Mouse (Mus musculus): ENCODE measurements around the gene Mttp.

Gene Mttp

DNA sequence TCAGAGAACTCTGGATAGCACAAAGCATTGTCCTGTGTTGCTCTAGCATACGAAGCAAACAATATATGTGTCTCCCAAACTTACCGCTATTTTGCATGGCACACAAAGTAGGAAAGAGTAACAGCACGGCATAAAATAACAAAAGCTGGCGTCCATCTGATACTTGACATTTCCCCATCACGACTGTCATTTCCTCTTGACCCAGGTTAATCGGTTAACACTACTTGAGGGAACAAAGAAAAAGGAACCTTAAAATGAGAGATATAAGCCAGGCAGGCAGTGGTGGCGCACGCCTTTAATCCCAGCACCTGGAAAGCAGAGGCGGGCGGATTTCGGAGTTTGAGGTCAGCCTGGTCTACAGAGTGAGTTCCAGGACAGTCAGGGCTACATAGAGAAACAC is 10.9 kb downstream of the Mttp start:
- no peak for DNase-seq

DNA sequence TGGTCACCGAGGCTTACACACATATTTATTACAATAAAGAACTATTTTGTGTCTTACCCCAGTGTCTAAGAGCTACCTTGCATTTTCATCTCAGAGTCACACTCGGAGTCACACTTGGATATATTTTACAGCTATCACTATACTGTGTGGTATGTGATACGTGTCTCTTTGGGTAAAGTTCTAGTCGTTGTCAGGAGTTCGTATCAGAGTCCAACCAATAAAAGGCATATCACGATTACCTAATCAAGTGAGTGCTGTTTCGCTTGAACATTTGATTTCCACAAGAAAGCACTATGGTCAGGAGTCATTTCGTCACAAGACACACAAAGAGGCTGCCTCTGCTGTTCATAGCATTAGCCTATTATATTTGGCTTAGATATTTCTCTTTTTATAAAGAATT is 11.3 kb downstream of the Mttp start:
- DNase-seq, result no peak

DNA sequence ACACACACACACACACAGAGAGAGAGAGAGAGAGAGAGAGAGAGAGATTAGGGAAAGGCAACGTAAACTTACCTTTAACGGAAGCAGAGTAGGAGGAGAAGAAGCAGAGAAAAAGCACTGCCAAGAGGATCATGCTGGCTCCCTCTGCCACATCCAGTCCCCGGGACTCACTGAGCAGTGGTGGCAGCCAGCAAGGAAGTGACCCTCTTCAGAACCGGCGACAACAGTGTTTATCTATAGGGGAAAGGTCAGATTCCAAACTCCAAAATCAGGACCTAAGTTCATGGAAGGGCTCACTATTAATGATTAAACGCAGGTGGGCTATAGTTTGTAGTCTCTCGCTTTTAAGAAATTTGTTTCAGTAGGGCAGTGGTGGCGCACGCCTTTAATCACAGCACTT is 13.6 kb downstream of the Mttp start:
- DNase-seq, result no peak

DNA sequence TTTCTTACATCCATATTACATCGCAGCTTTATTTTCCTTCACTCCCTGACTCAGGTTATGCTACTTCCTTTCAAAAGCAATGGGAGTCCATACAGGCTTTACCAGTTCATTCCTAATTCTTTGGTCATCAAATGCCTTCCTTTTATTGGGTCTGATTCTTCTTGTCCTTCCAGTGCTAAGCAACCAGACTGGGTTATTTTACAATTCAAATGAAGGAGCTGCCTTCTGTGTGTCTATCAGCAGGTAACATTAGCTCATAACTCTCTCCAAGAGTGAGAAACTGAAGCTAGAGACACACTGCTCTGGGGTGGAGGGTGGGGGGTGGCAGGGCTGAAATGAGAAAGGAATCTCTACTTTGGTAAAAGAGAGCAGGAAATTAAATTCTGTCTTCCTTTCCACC is 14.1 kb downstream of the Mttp start:
- no peak for DNase-seq

DNA sequence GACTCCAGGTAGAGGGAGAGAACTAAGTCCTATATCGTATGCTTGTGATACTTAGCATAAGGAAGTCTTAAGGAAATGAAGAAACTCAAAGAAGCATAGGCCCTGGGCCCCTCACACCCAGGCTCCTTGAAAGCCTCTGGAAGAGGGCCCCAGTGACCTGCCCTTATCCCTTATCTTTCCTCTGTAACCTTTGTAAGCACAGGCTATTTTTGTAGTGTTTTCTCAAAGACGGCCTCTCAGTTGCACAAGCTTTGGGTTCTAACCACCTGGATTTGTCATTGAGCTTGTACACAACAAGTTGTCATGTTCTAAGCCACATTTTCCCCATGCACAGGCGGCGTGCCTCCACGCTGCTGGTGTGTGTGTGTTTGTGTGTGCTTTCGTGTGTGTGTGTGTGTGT is 15.7 kb downstream of the Mttp start:
- no peak for DNase-seq

DNA sequence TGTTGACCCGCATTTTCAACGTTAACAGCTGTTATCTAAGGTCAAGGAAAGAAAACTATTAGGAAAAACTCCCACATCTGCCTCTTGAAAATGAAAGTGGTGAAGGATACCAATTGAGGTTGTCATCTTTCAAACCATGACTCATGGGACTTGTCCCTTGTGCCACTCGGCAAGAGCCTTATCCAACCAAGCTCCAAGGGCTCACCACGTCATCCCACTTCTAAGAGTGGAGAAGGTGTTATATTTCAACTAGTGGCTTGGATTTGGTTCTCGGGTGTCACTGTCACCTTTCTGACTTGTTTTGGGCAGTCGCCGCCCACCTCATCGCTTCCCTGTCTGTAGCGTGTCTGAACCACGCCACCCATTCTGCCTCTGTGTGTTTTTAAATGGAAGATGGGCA is 20.9 kb downstream of the Mttp start:
- no peak for DNase-seq

DNA sequence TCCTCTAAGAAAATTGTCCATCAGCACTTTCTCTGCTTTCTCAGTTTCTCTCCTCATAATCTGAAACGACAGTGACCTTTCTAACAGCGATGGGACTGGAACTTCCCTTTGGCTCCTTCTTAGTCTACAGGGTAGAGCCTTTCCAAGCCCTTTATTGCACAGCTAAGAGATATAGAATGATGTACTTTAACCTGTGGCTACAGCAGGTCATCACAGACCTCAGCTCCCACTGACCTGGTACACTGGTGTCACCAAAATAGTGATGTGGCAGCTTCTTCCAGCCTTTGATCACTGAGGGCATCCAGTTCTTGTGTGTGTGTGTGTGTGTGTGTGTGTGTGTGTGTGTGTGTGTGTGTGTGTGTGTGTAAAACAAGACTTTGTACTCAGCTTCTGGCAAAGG is 23.3 kb downstream of the Mttp start:
- no peak for DNase-seq

DNA sequence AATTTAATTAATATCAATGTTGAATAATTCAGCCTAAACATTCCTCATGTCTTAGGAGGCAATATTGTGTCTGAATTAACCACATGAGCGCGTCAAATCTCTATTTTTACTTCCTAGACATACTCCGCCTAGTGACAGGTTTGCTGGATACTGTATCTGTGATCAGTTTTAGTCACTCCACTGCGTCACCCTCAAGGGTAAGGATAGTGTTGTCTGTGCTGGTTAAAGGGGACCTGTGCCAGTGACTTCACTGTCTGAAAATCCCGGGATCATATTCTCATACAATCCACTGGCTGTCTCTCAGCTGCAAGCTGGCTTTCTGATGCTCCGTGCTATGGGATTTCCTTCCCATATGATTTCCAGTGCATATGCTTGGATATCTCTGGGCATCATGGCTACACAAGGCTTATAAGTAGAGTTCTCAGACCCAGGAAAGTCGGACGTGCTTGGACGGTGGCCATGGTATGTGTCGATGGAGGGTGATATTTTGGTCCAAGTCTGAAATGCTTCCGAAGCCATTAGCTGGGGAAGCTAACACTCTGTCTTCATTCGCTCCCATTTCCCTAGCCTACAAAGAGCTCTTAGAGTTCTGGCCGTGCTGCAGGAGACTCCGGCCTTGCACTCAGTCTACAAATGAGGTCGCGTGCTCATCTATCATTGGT is 25.2 kb downstream of the Mttp start:
- DNase-seq, result no peak

DNA sequence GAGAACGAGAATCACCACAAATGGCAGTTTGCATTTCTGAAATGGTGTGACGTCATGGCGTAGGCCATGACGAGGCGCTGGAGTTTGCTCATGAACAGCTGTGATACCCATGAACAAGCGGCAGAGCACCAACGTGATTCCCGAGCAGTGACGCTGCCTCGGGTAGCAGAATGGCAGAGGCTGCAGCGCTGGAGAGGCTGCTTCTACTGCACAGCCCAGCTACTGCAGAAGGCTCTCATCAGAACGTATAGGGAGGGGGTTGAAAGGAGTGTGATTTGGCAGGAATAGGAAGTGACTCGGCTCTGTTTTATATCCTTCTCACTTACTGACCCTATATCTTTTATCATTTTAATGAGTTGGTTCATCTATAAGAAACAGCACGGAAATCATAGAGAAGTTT is 25.9 kb downstream of the Mttp start:
- DNase-seq, result no peak

DNA sequence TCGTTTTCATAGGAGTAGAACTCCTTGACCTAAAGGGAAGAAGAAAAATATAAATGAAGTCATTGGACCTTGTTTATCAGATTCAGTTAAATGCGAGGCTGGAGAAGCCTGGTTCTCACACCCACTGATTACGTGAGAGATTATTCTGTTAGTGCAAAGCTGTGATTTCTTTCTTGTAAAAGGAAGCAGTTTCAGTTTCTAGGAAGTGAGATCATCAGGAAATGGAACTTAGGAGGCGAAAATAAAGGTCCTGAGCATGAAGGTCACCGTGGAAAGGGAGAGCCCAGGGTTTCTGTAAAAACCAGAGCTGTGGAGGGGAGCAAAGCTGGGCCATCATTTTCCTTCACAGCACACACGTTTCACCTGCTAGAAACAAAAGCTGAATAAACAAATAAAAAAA is 26.4 kb downstream of the Mttp start:
- no peak for DNase-seq

DNA sequence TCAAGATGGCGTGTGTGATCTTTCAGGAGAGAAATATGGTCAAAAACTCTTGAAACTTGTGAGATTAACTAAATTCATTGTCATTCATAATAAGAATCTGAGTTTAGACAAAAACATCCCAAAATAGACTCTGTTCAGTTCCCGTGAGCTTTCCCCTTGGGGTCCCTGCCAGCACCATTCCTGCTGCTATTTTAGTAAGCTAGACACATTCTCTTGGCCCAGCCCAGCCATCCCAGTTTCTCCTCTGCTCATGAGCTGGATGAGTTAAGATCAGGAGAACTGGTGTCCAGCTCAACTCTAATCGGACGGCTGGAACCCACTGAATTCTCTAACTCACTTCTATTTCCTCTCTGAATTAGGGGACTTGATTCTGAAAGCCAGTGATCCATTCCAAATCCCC is 27.9 kb downstream of the Mttp start:
- DNase-seq, result no peak

DNA sequence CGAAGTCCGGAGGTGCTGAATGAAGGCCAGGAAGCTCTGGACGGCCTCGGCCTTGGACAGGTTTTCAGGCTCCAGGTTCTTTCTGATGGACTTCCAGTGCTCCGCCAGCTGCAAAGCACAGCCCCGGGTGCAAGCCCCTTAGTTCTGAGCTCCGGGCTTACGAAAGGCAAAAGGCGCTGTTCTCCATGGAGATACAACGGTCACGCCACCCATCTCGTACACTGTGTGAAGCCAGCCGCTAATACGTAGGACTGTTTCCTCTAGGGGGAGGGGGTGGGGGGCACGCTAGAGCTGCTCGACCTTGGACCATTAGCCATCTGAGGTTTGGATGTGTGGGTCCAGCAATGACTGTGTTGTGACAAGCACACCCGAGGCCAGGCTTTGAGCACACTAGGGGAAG is 30.7 kb downstream of the Mttp start:
- no peak for DNase-seq

DNA sequence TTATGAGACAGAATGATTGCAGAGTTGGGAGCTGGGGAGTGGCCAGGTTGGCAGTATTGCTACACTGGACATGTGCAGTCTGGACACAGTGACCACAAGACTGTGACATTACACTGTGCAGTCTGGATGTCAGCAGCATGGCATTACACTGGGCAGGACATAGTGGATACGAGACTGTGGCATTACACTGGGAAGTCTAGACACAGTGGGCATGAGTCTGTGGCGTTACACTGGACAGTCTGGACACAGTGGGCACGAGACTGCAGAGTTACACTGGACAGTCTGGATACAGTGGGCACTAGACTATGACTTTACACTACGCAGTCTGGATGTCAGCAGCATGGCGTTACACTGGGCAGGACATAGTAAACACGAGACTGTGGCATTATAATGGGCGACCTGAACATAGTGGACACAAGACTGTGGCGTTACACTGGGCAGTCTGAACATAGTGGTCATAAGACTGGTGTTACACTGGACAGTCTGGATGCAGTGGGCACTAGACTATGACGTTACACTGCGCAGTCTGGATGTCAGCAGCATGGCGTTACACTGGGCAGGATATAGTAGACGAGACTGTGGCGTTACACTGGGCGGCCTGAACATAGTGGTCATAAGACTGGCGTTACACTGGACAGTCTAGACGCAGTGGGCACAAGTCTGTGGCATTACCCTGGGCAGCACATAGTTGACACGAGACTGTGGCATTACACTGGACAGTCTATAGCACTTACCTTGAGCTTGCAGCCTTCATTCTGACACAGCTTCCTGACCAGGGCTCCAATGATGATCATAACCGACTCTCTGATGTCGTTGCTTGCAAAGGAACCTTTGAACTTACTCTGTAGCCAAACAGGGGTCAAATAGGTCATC is 33.6 kb downstream of the Mttp start:
- DNase-seq, result no peak

DNA sequence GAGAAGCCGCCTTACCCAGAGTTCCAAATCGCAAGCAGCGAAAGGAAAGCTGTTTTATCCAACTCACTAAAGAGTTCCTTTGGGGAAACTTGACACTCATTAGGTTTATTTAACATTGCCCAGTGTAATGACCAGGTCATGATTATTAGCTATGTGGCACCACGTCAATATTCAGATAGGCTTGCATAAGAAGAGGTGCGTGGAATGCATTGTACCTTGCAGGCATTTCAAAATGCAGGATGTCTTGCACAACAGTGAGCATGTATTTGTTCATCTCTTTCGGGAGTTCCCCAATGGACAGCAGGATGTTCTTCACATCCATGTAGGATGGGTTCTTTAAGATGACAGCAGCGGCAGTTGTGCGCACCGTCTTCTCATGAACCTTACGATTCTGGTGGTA is 37.9 kb downstream of the Mttp start:
- DNase-seq, result no peak

DNA sequence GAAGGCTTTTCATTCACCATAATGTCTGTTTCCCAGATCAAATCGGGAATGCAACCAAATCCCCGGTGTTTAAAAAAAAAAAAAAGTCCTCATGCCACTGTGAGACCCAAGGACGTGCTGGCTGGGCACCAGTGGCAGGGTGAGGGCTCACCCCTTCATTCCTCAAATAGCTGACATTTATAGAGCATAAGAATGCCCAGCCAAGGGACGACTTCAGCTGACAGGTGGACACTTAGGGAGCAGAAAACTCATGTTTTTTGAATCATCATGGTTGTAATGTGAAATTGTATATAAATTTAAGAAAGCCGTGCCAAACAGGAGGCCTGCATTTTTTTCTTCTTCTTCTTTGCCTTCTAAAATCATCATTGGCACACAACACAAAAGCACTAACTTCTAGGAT is 39.7 kb downstream of the Mttp start:
- no peak for DNase-seq

DNA sequence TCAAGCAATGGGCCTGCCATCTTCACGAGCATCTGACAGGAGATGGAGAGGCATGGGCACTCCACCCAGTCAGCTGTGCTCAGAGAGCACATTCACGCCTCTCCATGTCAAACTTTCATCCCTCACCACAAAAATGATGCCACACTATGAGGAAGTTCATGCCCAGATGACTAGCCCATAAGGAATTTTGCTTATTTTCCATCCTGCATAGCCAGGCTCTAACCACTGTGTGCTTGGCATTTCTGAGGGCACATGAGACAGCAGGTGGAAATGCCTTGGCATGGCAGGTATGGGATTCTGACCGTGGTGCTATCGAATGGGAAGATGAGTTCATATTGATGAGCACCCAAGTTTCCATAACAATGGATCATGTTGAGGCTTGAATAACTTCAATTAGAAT is 41.1 kb downstream of the Mttp start:
- no peak for DNase-seq

DNA sequence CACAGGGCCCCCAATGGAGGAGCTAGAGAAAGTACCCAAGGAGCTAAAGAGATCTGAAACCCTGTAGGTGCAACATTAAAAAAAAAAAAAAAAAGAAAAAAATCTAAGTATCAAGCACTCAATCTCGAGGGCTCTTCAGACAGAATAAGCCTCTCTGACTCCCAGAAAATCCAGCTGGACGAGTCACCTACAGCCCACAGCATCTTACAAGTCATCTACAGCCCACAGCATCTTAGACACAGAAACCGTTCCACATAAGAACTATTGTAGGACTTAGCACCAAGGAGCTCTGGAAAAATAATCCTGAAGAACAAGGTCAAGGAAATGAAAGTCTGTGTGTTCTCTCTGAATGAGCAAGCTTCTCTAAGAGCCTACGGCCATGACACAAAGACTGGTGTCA is 42.8 kb downstream of the Mttp start:
- no peak for DNase-seq

DNA sequence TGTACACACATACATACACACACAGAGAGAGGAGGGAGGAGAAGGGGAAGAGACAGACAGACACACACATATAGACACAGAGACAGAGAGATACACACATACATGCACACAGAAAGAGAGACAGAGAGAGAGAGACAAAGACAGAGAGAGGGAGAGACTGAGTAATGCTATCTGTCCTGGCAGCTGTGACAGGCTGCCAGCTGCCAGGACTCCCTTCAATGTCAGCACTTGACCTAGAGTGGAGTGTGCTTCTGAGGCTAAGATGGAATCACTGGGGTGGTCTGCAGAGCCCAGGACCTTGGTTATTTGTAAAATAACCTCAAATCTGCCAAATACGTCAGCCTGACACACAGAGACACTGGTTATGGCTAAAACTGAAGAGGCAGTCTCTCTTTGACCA is 47.0 kb downstream of the Mttp start:
- no peak for DNase-seq

DNA sequence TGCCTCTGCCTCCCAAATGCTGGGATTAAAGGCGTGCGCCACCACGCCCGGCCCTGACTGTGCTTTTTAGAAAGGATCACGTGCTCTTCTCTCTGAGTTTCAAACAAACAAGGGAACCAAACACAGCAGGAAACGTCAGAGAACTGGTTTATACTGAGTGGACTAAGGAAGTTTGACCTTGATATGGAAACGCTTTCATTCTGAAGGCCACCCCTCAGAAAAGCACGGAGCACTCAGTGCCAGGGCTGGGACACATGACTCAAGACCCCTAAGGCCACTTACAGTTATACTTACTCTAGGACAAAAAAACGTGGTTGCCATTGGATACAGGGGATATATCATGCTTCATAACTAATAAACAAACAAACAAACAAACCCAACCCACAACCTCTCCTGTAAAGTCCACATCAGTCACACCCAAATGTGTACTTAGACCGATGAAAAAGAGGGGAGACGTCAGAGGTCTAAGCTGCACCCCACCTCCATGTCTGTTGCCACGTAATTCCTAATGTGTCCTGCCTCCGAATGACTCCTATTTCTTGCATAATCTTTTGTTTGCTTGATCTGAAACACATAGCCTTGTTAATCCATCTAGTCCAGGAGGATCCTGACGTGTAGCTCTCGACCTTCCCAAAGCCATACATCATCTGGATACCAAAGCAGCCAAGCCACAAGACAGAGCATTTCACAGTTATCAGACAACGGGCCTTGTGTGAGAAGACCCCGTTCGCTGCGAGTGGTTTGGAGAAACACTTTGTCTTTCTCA is 48.3 kb downstream of the Mttp start:
- no peak for DNase-seq

DNA sequence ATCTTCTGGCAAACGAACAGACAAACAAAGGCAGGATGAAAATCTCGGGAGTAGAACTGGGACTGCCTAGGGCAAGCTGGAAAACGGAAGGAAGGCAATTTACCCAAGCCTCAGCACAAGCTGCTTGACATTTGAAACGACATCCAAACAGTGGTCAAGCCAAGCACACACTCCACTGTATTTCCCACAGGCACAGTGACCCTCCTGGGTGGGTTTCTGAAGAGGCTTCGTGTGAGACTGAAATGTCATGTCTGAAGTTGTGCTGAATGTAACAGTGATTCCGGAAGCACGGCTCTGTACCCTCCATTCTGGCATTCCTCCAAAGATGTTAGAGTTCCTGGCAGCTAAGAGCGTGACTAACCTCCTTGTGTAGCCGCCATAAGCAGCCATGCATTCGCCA is 49.0 kb downstream of the Mttp start:
- DNase-seq, result no peak

DNA sequence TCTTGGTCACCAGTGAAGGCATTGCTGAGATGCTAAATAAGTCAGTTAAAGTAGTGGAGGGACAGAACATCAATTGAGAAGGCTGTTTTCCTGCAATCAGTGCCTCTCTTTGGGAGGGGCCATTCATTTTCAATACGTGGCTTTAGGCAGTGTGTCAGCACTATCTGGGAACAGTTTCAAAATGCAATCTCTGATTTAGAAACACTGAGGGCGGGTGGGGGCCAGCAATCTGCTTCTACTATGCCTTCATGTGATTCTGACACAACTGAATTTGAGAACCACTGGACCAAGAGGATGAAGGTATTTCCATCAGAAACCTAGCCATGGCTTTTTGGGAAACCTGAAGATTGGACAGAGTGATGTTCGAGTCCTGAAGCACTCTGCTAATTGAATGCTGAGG is 49.5 kb downstream of the Mttp start:
- no peak for DNase-seq

DNA sequence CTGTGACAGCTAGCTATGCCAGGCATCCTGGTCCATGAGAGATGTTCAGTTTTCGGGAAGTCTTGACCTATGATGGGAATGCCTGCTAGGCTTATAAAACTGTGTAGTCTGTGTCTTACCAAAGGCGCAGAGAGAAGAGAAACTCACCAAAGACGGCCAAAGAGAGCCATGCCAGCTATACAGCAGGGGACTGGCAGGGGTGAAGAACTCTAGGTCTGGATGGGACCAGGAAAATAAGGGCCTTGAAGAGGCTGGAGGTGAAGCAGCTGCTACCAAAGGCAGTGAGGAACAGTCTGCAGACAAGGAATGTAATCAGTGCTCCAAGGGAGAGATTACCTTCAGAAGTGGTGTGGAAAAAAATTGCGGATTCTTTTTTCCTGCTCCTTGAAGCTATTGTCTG is 60.9 kb downstream of the Mttp start:
- no peak for DNase-seq

DNA sequence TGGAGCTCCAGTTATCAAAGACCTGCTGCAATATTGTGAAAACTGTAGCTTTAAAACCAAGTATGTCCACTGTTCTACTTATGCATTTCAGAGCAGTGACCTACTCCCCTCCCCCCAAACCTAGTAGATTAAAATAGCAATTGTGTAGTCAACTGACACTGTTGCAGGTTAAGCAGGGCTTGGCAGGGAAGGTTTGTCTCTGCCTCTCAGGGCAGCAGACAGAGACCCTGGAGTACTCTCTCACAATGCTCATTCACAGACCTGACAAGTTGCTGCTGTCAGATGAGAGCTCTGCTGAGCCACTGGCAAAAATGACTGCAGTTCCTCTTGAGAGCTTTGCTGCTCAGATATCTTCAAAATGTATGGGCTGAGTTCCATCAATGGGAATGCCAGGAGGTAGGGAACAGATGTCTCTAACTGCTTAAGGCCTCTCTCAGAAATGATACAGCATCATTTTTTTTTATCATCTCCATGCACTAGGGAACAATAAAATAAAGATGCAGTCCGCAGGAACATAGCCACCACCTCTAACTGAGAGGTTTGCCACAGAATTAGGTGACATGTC is 61.6 kb downstream of the Mttp start:
- no peak for DNase-seq

DNA sequence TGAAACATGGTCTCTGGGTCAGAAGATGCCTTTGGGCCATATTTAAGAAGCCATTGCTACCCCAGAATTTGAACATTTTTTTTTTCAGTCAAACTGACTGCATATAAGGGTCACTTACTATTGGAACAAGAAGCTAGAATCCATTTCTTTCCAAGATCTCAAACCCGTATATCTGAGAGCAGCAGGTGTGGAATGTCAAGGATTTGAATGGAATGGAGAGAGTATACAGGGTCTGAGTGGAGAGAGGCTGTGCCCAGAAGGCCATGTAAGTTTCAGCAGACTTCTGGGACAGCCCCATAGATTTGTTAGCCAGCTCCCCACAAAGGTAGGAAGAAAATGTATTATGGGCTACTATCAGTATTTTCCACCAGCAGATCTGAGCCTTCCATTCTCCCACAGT is 66.1 kb downstream of the Mttp start:
- DNase-seq, result no peak

Data from thymus, postnatal 36 days (tissue).